Comparison of ENCODE assay signal across 19 mouse cellular contexts in genomic region chr11:44204384-44204783, GRCm38 (mm10).
"Had no signal": no experiment of that assay in that cellular context is flagged by ENCODE, and none has a peak within 500 bp of the region (broad histone marks: within the 10 kb centered on the region; RNA-seq: fewer than 3 reads in every experiment).

No protein-coding gene starts in this region.

- H3K4me3 ChIP-seq: limb, embryonic 12.5 days; limb, embryonic 15.5 days; midbrain, embryonic 10.5 days; neural tube, embryonic 13.5 days had no signal

- DNase-seq: kidney, adult 2 months; kidney, postnatal 10 days; kidney, postnatal 36 days; layer of hippocampus, postnatal 36 days; left cerebral cortex, postnatal 4 days; liver, postnatal 0 days; lung, embryonic 14.5 days; lung, postnatal 10 days; lung, postnatal 36 days; midbrain, embryonic 14.5 days; retina, postnatal 1 day; thymus, adult 18-20 months; thymus, postnatal 36 days had no signal

- H3K27me3 ChIP-seq: limb, embryonic 12.5 days; limb, embryonic 15.5 days; neural tube, embryonic 13.5 days had no signal

- H3K4me1 ChIP-seq: limb, embryonic 12.5 days; limb, embryonic 15.5 days; midbrain, embryonic 10.5 days; neural tube, embryonic 13.5 days had no signal

- H3K36me3 ChIP-seq: limb, embryonic 12.5 days; limb, embryonic 15.5 days; midbrain, embryonic 10.5 days; neural tube, embryonic 13.5 days had no signal

- ATAC-seq: liver, postnatal 0 days had no signal

- H3K4me2 ChIP-seq: limb, embryonic 12.5 days; limb, embryonic 15.5 days; liver, embryonic 11.5 days; lung, embryonic 14.5 days; neural tube, embryonic 13.5 days had no signal

- H3K27ac ChIP-seq: limb, embryonic 12.5 days; limb, embryonic 15.5 days; liver, embryonic 14.5 days; midbrain, embryonic 10.5 days; neural tube, embryonic 13.5 days had no signal

- H3K9ac ChIP-seq: limb, embryonic 12.5 days; limb, embryonic 15.5 days; liver, embryonic 14.5 days; liver, postnatal 0 days; lung, embryonic 14.5 days; neural tube, embryonic 13.5 days had no signal

- H3K9me3 ChIP-seq: limb, embryonic 12.5 days; limb, embryonic 15.5 days; midbrain, embryonic 10.5 days; neural tube, embryonic 13.5 days had no signal
